Mouse (Mus musculus) spleen, postnatal 10 days (tissue): ENCODE measurements around the gene Gdf15.

ENCODE experiments used
- DNase-seq, 2 experiments: peaks; one replicate each; pipeline ENCODE4 v3.0.0; 2021 to 2022; ENCODE audit warnings: low spot score in 2 of 2

Gene Gdf15

GRCm38 (mm10) chr8:70632346-70632892 is at the start of gene Gdf15:
Gdf15 (minus strand) TSS chr8:70632456.
- no peak for DNase-seq

GRCm38 (mm10) chr8:70681410-70681809 is 49.2 kb upstream of the Gdf15 start:
- no peak for DNase-seq

GRCm38 (mm10) chr8:70680039-70680438 is 47.8 kb upstream of the Gdf15 start:
- DNase-seq, result no peak

DNA sequence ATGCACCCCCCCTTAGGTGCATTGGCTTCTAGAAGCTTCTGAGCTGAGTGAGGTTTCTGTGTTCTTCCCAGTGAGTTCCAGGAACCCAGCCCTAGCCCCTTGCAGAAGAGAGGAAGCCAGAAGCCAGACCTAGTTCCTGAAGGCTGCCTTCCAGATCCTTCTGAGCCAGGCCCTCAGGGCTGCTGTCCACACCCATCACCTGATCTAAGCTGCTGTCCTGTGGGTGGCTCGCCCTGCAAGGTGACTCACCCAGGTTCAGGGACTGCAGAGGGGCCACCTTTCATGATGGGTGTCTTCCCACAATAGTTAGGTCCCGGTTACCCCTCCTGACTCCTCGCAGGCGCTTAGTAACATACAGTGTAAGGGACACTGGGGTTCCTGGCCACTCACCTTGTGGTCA is 47.1 kb upstream of the Gdf15 start:
- no peak for DNase-seq

GRCm38 (mm10) chr8:70678679-70679078 is 46.4 kb upstream of the Gdf15 start:
- no peak for DNase-seq

GRCm38 (mm10) chr8:70677451-70678080 is 45.3 kb upstream of the Gdf15 start:
- peak in 1 of 2 experiments; percentile 38 for DNase-seq

- peak in 1 of 2 experiments; percentile 45 for DNase-seq
Measured at GRCm38 (mm10) chr8:70675336-70675735, 43.1 kb upstream of the Gdf15 start.

GRCm38 (mm10) chr8:70674716-70675115 is 42.5 kb upstream of the Gdf15 start:
- DNase-seq, result peak in 1 of 2 experiments; percentile 44

GRCm38 (mm10) chr8:70674109-70674508 is 41.9 kb upstream of the Gdf15 start:
- no peak for DNase-seq

GRCm38 (mm10) chr8:70673079-70673856 is 41.0 kb upstream of the Gdf15 start, which contains the start of gene Lsm4:
Lsm4 (plus strand) TSS chr8:70673248.
- DNase-seq, result peak; percentile 98 to 99

- no peak for DNase-seq
Measured at GRCm38 (mm10) chr8:70672325-70673078, 40.2 kb upstream of the Gdf15 start.

DNA sequence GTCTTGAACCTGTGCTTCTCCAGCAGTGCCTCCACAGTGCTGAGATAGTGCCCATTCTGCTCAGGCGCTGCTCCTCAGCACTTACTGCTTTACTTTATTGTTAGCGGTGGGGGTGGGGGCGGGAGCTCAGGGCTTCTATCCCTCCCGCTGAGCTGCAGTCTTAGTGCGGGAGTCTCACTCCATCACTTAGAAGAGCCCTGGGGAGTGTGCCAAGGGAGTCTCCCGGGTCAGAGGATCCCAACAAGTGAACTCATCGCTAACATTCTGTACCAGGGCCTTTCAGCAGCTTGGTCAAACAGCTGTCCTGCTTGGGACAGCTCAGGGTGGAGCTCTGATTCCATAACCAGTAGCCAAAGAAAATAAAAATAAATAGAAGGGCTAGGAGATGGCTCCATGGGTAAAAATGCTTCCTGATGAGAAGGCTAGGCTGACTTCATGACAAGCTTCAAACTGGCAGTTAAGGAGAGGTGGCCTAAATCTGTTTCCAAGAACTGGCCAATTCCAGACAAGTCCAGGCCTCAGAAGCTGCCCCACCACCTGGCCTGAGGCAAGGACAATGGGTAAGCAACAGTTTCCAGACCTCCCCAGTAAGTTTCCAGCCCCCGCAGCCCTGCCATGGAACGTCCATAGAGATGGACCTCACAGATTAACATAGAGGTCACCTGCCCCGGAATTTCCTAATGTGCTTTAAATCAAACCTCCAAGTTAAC is 39.5 kb upstream of the Gdf15 start:
- DNase-seq, result no peak

DNA sequence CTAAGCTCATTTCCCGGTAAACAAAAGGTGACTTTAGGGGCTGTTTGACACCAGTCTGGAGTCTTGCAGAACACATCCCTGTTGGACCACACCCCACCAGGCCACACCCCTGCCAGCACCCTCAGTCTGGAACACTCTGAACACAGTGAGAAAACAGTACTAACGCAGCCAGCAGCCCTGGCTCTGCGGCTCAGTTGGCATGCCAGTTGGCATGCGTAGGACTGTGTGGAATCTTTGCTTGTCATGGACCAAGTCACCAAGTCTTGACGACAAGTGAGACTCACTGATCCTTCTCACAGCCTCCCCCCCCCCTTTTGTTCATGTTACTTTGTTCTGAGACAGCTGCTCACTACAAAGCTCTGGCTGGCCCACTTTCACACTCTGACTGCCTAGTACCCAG is 34.8 kb upstream of the Gdf15 start:
- no peak for DNase-seq

DNA sequence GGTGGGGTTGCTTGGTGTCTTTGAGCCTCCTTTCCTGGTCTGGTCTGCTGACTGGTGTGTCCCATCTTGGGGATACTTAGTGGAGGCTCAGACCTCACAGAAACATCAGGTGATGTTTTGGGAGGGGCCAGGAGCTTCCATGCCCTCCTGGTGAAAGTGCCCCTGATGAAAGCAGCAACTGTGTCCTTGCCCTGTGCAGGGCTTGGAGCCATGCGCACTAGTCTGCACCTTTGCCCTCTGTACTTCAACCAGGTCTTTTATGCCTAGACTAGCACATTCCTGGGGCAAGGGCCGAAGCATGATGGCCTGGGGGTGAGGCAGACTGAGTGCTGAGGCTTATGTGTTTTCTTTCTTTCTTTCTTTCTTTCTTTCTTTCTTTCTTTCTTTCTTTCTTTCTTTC is 33.3 kb upstream of the Gdf15 start:
- no peak for DNase-seq

GRCm38 (mm10) chr8:70664631-70665030 is 32.4 kb upstream of the Gdf15 start:
- DNase-seq, result no peak

DNA sequence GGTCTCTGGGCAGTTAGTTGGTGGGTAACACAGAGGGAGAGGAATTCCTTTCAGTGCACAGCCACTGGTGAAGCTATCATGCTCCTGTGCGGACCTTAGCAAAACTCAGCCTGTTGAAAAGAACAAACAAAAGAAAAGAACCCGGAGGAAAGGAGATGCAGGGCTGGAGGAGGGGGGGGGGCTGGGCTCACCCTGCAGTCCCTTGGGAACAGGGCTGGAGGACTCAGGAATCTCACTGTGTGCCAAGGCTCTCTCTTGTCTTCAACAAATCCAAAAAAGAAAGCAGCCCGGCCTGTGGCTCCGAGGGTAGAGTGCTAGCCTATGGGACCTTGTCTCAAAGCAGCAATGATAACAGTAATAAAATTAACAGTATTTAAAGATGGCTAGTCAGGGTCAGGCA is 31.4 kb upstream of the Gdf15 start:
- DNase-seq, result no peak

- peak in 1 of 2 experiments; percentile 43 for DNase-seq
Measured at GRCm38 (mm10) chr8:70660273-70660725, 28.0 kb upstream of the Gdf15 start, which contains the start of gene Pgpep1. Pgpep1 (minus strand) TSS chr8:70660388.

- peak; percentile 79 to 90 for DNase-seq
Measured at GRCm38 (mm10) chr8:70659604-70660272, 27.5 kb upstream of the Gdf15 start.

GRCm38 (mm10) chr8:70658897-70659603 is 26.8 kb upstream of the Gdf15 start:
- DNase-seq, result no peak

- no peak for DNase-seq
Measured at GRCm38 (mm10) chr8:70657739-70658138, 25.5 kb upstream of the Gdf15 start.
